Mouse (Mus musculus) lung, adult 2 months (tissue): Measurements from ENCODE around the gene Evi2b.

ENCODE experiments used
- CTCF ChIP-seq: fragments of 200-500 bp; IDR thresholded peaks from 2 replicates; pipeline ENCODE4 v1.5.1; 2011; ENCODE audit warnings: mild to moderate bottlenecking, low read length, control low read depth; ENCODE audit not compliant: insufficient read depth
- POLR2A ChIP-seq: fragments of 200-500 bp; IDR thresholded peaks from 2 replicates; pipeline ENCODE4 v1.6.1; 2011; ENCODE audit warnings: low read depth, mild to moderate bottlenecking, control low read depth, low read length, borderline replicate concordance; ENCODE audit errors: extremely low read depth

DNA sequence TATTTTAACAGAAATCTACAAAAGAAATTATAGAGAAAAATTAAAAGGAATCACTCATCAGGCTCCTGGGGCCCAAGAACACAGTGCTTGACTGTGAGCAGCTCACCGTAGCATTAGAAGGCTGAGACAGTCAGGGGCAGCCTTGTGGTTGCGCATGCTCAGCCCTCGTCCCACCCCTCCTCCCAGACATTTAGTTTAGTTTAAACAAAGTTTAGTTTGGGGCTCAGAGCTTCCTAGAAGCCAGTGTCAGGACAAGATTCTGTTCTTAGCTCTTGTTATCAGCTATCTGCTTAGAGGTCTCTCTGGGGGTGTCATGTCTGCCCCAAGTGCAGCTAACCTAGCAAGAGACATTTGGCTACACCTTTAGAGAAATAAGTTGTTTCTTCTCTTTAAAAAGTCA lies 5.0 kb upstream of the Evi2b start:
- TF ChIP-seq CTCF (no peak), POLR2A (no peak)
